Mouse (Mus musculus) thymus, adult 2 months (tissue): ENCODE results near the gene Tusc2. TPM values are rescaled to one million over a fixed set of nuclear protein-coding genes. Genes with fewer than 3 reads are reported as not detected.

Source experiments
- DNase-seq: peaks from one replicate; pipeline ENCODE4 v3.0.0; 2021
- H3K27ac ChIP-seq: fragments of 200-500 bp; 2 replicates; pipeline ENCODE4 v1.5.1; 2012; ENCODE audit warnings: low read length, control low read depth; ENCODE audit not compliant: control insufficient read depth, insufficient read depth
- H3K27me3 ChIP-seq: fragments of 200-500 bp; 2 replicates; pipeline ENCODE4 v1.6.1; 2012; ENCODE audit warnings: mild to moderate bottlenecking, low read length, moderate library complexity, mixed read lengths; ENCODE audit not compliant: control insufficient read depth, insufficient read depth
- H3K36me3 ChIP-seq: fragments of 200-500 bp; 2 replicates; pipeline ENCODE4 v1.6.1; 2012; ENCODE audit warnings: mild to moderate bottlenecking, low read length, moderate library complexity; ENCODE audit not compliant: control insufficient read depth, insufficient read depth
- H3K4me1 ChIP-seq: fragments of 200-500 bp; replicated peaks from 2 replicates; pipeline ENCODE4 v1.6.1; 2012; ENCODE audit warnings: low read length; ENCODE audit not compliant: control insufficient read depth, insufficient read depth
- H3K4me3 ChIP-seq: fragments of 200-500 bp; 2 replicates; pipeline ENCODE4 v1.5.1; 2012; ENCODE audit warnings: mild to moderate bottlenecking, low read length, control low read depth, moderate library complexity; ENCODE audit not compliant: control insufficient read depth, insufficient read depth
- CTCF ChIP-seq: fragments of 200-500 bp; IDR thresholded peaks from 2 replicates; pipeline ENCODE4 v1.5.1; 2012; ENCODE audit warnings: mild to moderate bottlenecking, control low read depth, low read length, moderate library complexity, borderline replicate concordance; ENCODE audit not compliant: control insufficient read depth, poor library complexity, insufficient read depth; ENCODE audit errors: extremely low read depth
- POLR2A ChIP-seq: fragments of 200-500 bp; IDR thresholded peaks from 2 replicates; pipeline ENCODE4 v1.6.1; 2012; ENCODE audit warnings: mild to moderate bottlenecking, low read length, control low read depth, moderate library complexity; ENCODE audit not compliant: control insufficient read depth, poor library complexity, insufficient read depth; ENCODE audit errors: extremely low read depth
- WGBS: fragments of 180-500 bp; shearing (Covaris S2); methylation state at CpG from one replicate; pipeline ENCODE4 v1.1.7; 2018; 5-methylcytosine and 5-hydroxymethylcytosine counted together
- polyA plus RNA-seq: library from polyadenylated mRNA; depleted of rRNA; stranded (reverse); fragments of >200 nt; gene quantifications from 2 replicates; pipeline ENCODE4 v1.2.3, GENCODE M21; 2012; rRNA removed

Gene Tusc2
- polyA plus RNA-seq, 1 experiment = 67.3 TPM

DNA sequence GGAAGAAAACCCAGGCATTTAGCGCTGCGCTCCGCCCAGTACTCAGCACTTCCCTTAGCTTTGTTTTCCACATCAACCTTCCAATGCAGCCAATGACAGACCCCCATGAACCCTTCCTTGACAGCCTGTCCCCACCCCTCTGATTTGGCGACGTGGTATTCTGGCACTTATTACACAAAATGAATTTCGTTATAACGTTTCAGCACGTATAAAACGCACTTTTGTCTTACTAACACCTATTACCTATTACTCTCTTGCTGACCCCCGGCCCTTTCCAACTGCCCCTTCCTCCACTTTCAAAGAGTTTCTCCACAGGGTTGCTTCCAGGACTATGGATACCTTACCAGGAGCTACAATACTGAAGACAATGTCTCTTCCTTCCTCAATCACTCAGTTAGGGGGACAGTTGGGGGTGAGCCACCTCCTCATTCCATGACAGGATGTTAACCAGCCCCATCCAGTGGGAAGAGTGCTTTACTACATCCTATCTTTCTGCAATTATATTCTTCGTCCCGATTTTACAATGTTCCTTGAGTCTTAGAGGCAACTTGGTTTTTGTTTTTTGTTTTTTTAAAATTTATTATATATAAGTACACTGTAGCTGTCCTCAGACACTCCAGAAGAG, 50.0 kb downstream of the Tusc2 start:
- Histone ChIP-seq H3K27ac (peak overlapping the region; percentile 25; the same call in 1 of the 2 replicates), H3K36me3 (peaks cover 42% of the 10 kb centered on the region), H3K27me3 (no peaks in the 10 kb centered on the region), H3K4me3 (peak overlapping the region; percentile 40), H3K4me1 (peaks cover 19% of the 10 kb centered on the region)
- 10% methylated on average over 12 of the region's 12 CpGs for WGBS
- no peak for DNase-seq
- TF ChIP-seq POLR2A = no peak
- TF ChIP-seq CTCF = no peak

DNA sequence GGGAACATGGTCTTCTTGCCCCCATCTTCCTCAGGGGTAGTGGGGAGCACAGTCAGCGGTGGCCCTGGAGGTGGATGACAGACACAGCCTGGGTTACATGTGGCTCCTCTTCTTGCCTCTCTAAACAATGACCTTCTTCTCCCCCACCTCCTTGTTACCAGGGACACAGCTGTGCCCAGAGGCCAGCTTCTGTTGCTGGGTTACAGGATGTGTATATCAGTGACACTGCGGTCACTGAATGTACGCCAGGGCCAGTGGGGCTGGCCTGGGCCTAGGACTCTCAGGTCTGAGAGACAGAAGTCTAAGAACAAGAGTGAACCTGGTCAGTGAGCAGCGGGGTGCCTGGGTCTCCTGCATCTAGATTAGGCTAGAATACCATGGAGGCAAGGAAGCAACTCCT, 52.0 kb downstream of the Tusc2 start:
- H3K27ac ChIP-seq = no peak overlapping the region
- TF ChIP-seq POLR2A = no peak
- no peak for TF ChIP-seq CTCF
- no peaks in the 10 kb centered on the region for H3K27me3 ChIP-seq
- H3K4me1 ChIP-seq = peaks cover 19% of the 10 kb centered on the region
- 97% methylated on average over 4 of the region's 4 CpGs for WGBS
- H3K36me3 ChIP-seq = peaks cover 62% of the 10 kb centered on the region
- no peak for DNase-seq
- no peak overlapping the region for H3K4me3 ChIP-seq

Other genes starting within 250 kb of the Tusc2 start
- 23.6 and 25.5 TPM in 2 replicates for gene Hemk1, start 224.9 kb upstream of the Tusc2 start, polyA plus RNA-seq
- 0.91 and 1.2 TPM in 2 replicates for gene 6430571L13Rik, start 222.7 kb upstream of the Tusc2 start, polyA plus RNA-seq
- 7.7 and 8.9 TPM in 2 replicates for gene Cacna2d2, start 163.6 kb upstream of the Tusc2 start, polyA plus RNA-seq
- gene Tmem115, start 29.3 kb upstream of the Tusc2 start, polyA plus RNA-seq = 49.6 and 55.7 TPM in 2 replicates
- gene Cyb561d2, start 21.1 kb upstream of the Tusc2 start, polyA plus RNA-seq = 78.7 and 84.3 TPM in 2 replicates
- 74.5 and 83.5 TPM in 2 replicates for gene Nprl2, start 21.0 kb upstream of the Tusc2 start, polyA plus RNA-seq
- 2.9 and 3.4 TPM in 2 replicates for gene Zmynd10, start 16.0 kb upstream of the Tusc2 start, polyA plus RNA-seq
- gene Rassf1, start 11.7 kb upstream of the Tusc2 start, polyA plus RNA-seq = 48.8 and 50.8 TPM in 2 replicates
- gene Hyal2, start 4.7 kb downstream of the Tusc2 start, polyA plus RNA-seq = 35.6 and 39.8 TPM in 2 replicates
- gene Hyal1, start 13.7 kb downstream of the Tusc2 start, polyA plus RNA-seq = 8.3 and 10.9 TPM in 2 replicates
- 102 and 103 TPM in 2 replicates for gene Naa80, start 15.6 kb downstream of the Tusc2 start, polyA plus RNA-seq
- 2.4 TPM in 2 replicates for gene Hyal3, start 17.6 kb downstream of the Tusc2 start, polyA plus RNA-seq
- 65.1 and 67.4 TPM in 2 replicates for gene Ifrd2, start 24.4 kb downstream of the Tusc2 start, polyA plus RNA-seq
- gene Sema3b, start 46.0 kb downstream of the Tusc2 start, polyA plus RNA-seq = 4.3 and 4.9 TPM in 2 replicates
- gene Gnai2, start 72.1 kb downstream of the Tusc2 start, polyA plus RNA-seq = 1,154 and 1,267 TPM in 2 replicates
- 9.1 and 11.2 TPM in 2 replicates for gene Slc38a3, start 106.3 kb downstream of the Tusc2 start, polyA plus RNA-seq
- gene Gnat1, start 116.5 kb downstream of the Tusc2 start, polyA plus RNA-seq = 0.13 and 0.34 TPM in 2 replicates
- gene Sema3f, start 147.2 kb downstream of the Tusc2 start, polyA plus RNA-seq = 35.5 and 41.3 TPM in 2 replicates
- gene Rbm5, start 207.7 kb downstream of the Tusc2 start, polyA plus RNA-seq = 176 and 197 TPM in 2 replicates